Mouse (Mus musculus) forebrain, postnatal 0 days (tissue): ENCODE data around the gene Clip2. TPM values are rescaled to one million over a fixed set of nuclear protein-coding genes. Genes with fewer than 3 reads are reported as not detected.

ENCODE experiments used
- ATAC-seq: fragments of 200-750 bp; cut with Nextera tagmentation; 2 replicates; pipeline ENCODE4 v1.8.0; 2017; ENCODE audit warnings: mild to moderate bottlenecking, moderate library complexity
- DNase-seq: peaks from one replicate; pipeline ENCODE4 v3.0.0-alpha.2; 2015
- H3K27ac ChIP-seq: fragments of 300-500 bp; sonication (generic); 2 replicates; pipeline ENCODE4 v1.5.1; 2014; ENCODE audit warnings: low read depth, mild to moderate bottlenecking, antibody characterized with exemption, low read length, moderate library complexity, mixed read lengths
- H3K27me3 ChIP-seq: fragments of 300-500 bp; sonication (generic); 2 replicates; pipeline ENCODE4 v1.6.1; 2014; ENCODE audit warnings: mild to moderate bottlenecking, low read length, mixed read lengths; ENCODE audit not compliant: insufficient read depth
- H3K36me3 ChIP-seq: fragments of 300-500 bp; sonication (generic); 2 replicates; pipeline ENCODE4 v1.6.1; 2014; ENCODE audit warnings: mild to moderate bottlenecking, moderate library complexity; ENCODE audit not compliant: insufficient read depth
- H3K4me1 ChIP-seq: fragments of 300-500 bp; sonication (generic); 2 replicates; pipeline ENCODE4 v1.6.1; 2014; ENCODE audit warnings: antibody characterized with exemption; ENCODE audit not compliant: insufficient read depth
- H3K4me2 ChIP-seq: fragments of 300-500 bp; sonication (generic); 2 replicates; pipeline ENCODE4 v1.6.1; 2014; ENCODE audit warnings: low read depth, mild to moderate bottlenecking, moderate library complexity
- H3K4me3 ChIP-seq: fragments of 300-500 bp; sonication (generic); 2 replicates; pipeline ENCODE4 v1.5.1; 2014; ENCODE audit warnings: low read depth, low read length, mixed read lengths
- H3K9ac ChIP-seq: fragments of 300-500 bp; sonication (generic); 2 replicates; pipeline ENCODE4 v1.6.1; 2014; ENCODE audit warnings: mild to moderate bottlenecking
- H3K9me3 ChIP-seq: fragments of 300-500 bp; sonication (generic); 2 replicates; pipeline ENCODE4 v1.6.1; 2016; ENCODE audit warnings: low read length
- CTCF ChIP-seq: sonication (generic); IDR thresholded peaks from 2 replicates; pipeline ENCODE4 v1.5.1; 2016; ENCODE audit warnings: antibody characterized with exemption, control low read depth, low read depth
- WGBS: fragments of 180-500 bp; shearing (Covaris S2); extraction: QIAGEN DNeasy Blood & Tissue Kit; methylation state at CpG from one replicate; pipeline ENCODE4 v1.1.7; 2014; 5-methylcytosine and 5-hydroxymethylcytosine counted together
- polyA plus RNA-seq: library from polyadenylated mRNA; unstranded; fragments of >200 nt; fragmentation: Nextera tagmentation; extraction: Ambion mirVana; gene quantifications from 2 replicates; pipeline ENCODE4 v1.2.1, GENCODE M21; 2015
- total RNA-seq: library from RNA; depleted of rRNA; stranded (reverse); fragments of >200 nt; gene quantifications from 2 replicates; pipeline ENCODE4 v1.2.3, GENCODE M21; 2014

Clip2 gene
- total and polyA plus RNA-seq, 2 experiments from 2014 or later, result 14.5 to 162 TPM

GRCm38 (mm10) chr5:134501453-134501852, 50.8 kb downstream of the Clip2 start:
- H3K36me3 ChIP-seq, result peaks cover 72% of the 10 kb centered on the region
- H3K27ac ChIP-seq, result no peak overlapping the region
- no peak overlapping the region for H3K4me3 ChIP-seq
- H3K4me2 ChIP-seq, result no peak overlapping the region
- TF ChIP-seq CTCF, result peak; percentile 66
- H3K9ac ChIP-seq, result no peak overlapping the region
- no peaks in the 10 kb centered on the region for H3K4me1 ChIP-seq
- ATAC-seq, result 0 out of 2 replicates have a peak, but pooled peaks have one; percentile 28
- peak; percentile 55 for DNase-seq
- H3K9me3 ChIP-seq, result no peaks in the 10 kb centered on the region
- WGBS, result 86% methylated on average over 9 of the region's 9 CpGs
- H3K27me3 ChIP-seq, result no peaks in the 10 kb centered on the region

GRCm38 (mm10) chr5:134500681-134501080, 51.6 kb downstream of the Clip2 start:
- ATAC-seq (no peak), DNase-seq (no peak)
- TF ChIP-seq CTCF, result no peak
- WGBS, result 95% methylated on average over 3 of the region's 3 CpGs
- Histone ChIP-seq H3K4me2 (no peak overlapping the region), H3K9me3 (no peaks in the 10 kb centered on the region), H3K4me1 (no peaks in the 10 kb centered on the region), H3K9ac (no peak overlapping the region), H3K27me3 (no peaks in the 10 kb centered on the region), H3K4me3 (no peak overlapping the region), H3K27ac (no peak overlapping the region), H3K36me3 (peaks cover 79% of the 10 kb centered on the region)

DNA sequence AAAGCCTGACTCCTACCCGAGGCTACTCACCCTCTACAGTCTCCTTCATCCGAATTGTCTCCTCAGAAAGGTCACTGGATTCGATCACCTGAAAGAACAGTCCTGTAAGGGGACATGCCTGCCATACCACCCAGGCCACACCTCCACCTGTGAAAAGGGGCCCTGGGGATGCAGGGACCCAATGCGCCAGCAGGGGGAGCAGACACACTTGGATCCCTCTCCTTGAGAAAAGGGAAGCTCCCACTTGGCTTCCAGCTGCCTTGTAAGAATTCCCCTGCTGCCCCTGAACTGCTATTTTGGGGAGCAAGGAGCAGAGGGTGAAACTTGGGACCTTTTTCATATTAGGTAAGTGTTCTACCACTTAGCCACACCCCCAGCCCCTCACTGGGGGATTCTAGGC, 52.2 kb downstream of the Clip2 start:
- Histone ChIP-seq H3K27me3 (no peaks in the 10 kb centered on the region), H3K4me2 (no peak overlapping the region), H3K9me3 (no peaks in the 10 kb centered on the region), H3K4me3 (no peak overlapping the region), H3K27ac (no peak overlapping the region), H3K36me3 (peaks cover 79% of the 10 kb centered on the region), H3K9ac (no peak overlapping the region), H3K4me1 (no peaks in the 10 kb centered on the region)
- no peak; the same call in 1 of the 2 replicates for ATAC-seq
- DNase-seq, result no peak
- peak; percentile 68 for TF ChIP-seq CTCF
- 77% methylated on average over 4 of the region's 4 CpGs for WGBS

DNA sequence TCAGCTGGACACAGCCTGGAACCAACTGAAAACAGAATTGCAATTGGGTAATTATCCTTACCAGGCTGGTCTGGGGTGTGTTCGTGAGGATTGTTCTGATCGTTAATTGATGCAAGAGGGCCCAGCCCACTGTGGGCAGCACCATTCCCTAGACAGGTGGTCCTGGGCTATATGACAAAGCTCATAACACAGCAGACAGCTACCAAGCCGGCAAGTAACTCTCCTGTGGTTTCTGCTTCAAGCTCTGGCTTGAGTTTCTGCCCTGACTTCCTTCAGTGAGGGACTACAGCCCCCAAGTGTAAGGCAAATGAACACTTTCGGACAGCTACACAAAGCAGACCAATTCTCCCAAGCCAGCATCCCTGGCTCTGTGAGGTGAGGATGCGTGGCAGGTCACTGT, 55.2 kb downstream of the Clip2 start:
- Histone ChIP-seq H3K36me3 (peaks cover 78% of the 10 kb centered on the region), H3K9ac (no peak overlapping the region), H3K9me3 (no peaks in the 10 kb centered on the region), H3K4me3 (no peak overlapping the region), H3K4me1 (no peaks in the 10 kb centered on the region), H3K27me3 (no peaks in the 10 kb centered on the region), H3K4me2 (no peak overlapping the region), H3K27ac (no peak overlapping the region)
- DNase-seq, result no peak
- 90% methylated on average over 5 of the region's 5 CpGs for WGBS
- ATAC-seq, result no peak
- no peak for TF ChIP-seq CTCF

GRCm38 (mm10) chr5:134495796-134496195, 56.4 kb downstream of the Clip2 start:
- 89% methylated on average over 4 of the region's 4 CpGs for WGBS
- H3K9ac ChIP-seq, result no peak overlapping the region
- peaks cover 74% of the 10 kb centered on the region for H3K36me3 ChIP-seq
- TF ChIP-seq CTCF, result no peak
- H3K4me1 ChIP-seq, result no peaks in the 10 kb centered on the region
- no peaks in the 10 kb centered on the region for H3K27me3 ChIP-seq
- H3K9me3 ChIP-seq, result no peaks in the 10 kb centered on the region
- no peak overlapping the region for H3K4me2 ChIP-seq
- H3K27ac ChIP-seq, result no peak overlapping the region
- ATAC-seq, result no peak
- DNase-seq, result no peak
- H3K4me3 ChIP-seq, result no peak overlapping the region

DNA sequence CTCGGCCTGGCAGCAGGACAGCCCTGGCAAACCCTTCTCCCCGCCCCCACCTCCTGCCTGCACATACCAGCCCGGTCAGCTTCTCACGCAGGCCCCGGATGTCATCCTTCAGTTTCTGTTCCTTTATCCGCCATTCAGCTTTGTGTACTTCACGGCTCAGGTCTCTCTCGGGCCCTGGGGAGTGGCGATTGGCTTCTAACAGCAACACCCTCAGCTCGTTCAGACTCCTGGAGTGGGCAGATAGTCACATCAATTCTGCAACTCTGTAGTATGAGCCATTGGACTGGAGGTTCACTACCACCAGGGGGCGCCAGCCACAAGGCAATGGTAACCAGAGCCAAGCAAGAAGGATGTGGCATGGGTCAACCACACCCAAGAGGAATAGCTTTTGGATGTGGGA, 58.1 kb downstream of the Clip2 start:
- DNase-seq (peak; percentile 87), ATAC-seq (peak; percentile 75)
- no peak overlapping the region for H3K9ac ChIP-seq
- no peaks in the 10 kb centered on the region for H3K27me3 ChIP-seq
- peak; percentile 98 for TF ChIP-seq CTCF
- H3K4me1 ChIP-seq, result no peaks in the 10 kb centered on the region
- H3K27ac ChIP-seq, result no peak overlapping the region
- WGBS, result 59% methylated on average over 11 of the region's 11 CpGs
- H3K4me3 ChIP-seq, result no peak overlapping the region
- H3K4me2 ChIP-seq, result no peak overlapping the region
- no peaks in the 10 kb centered on the region for H3K9me3 ChIP-seq
- H3K36me3 ChIP-seq, result peaks cover 82% of the 10 kb centered on the region

DNA sequence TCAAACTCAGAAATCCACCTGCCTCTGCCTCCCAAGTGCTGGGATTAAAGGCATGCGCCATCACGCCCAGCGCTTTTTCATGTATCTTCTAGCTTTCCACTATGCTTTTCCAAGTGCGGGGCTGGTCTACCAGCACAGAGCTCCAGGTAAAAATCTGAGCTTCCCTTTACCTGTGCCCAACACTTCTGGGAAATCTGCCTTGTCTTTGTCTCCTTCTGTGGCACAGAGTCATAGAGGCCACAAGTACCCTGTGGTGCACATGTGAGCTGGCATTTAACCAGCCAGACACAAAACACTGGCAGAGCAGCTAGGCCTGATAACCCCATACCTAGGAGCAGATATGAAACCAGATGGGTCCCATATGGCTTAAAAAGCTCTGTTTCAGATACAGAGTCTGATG, 59.3 kb downstream of the Clip2 start:
- ATAC-seq, result no peak
- peaks cover 82% of the 10 kb centered on the region for H3K36me3 ChIP-seq
- no peak overlapping the region for H3K9ac ChIP-seq
- H3K27me3 ChIP-seq, result no peaks in the 10 kb centered on the region
- H3K4me1 ChIP-seq, result no peaks in the 10 kb centered on the region
- H3K4me3 ChIP-seq, result no peak overlapping the region
- no peak overlapping the region for H3K4me2 ChIP-seq
- no peak for DNase-seq
- H3K27ac ChIP-seq, result no peak overlapping the region
- TF ChIP-seq CTCF, result no peak
- no peaks in the 10 kb centered on the region for H3K9me3 ChIP-seq
- WGBS, result 97% methylated on average over 4 of the region's 4 CpGs
